Mouse (Mus musculus) spleen, postnatal 14 days (tissue): ENCODE measurements around the gene Mgat4a.

Source experiments
- DNase-seq, 2 experiments: peaks; one replicate each; pipeline ENCODE4 v3.0.0; 2021 to 2022; ENCODE audit warnings: low spot score in 2 of 2

Mgat4a gene

GRCm38 (mm10) chr1:37540810-37541658, at the start of gene Mgat4a:
TSS of gene Mgat4a (minus strand) at chr1:37541016.
- DNase-seq = peak; percentile 70 to 80

- peak; percentile 36 to 54 for DNase-seq
Measured at GRCm38 (mm10) chr1:37585809-37586480, 45.1 kb upstream of the Mgat4a start.

GRCm38 (mm10) chr1:37583795-37584464, 43.1 kb upstream of the Mgat4a start:
- DNase-seq = no peak

DNA sequence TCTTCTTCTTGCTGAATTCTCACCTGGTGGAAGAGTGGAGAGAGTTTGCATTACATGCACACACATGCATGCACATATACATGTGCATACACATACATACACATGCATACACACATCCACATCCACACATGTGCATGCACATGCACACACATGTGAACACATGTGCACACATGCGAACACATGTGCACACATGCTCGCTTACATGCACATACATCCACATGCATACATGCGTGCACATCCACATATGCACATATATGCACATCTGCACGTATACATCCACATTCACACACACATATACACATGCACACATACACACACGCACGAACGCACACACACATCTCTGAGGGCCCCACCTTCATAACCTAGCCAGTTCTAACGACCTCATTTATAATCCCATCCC, 42.4 kb upstream of the Mgat4a start:
- no peak for DNase-seq

DNA sequence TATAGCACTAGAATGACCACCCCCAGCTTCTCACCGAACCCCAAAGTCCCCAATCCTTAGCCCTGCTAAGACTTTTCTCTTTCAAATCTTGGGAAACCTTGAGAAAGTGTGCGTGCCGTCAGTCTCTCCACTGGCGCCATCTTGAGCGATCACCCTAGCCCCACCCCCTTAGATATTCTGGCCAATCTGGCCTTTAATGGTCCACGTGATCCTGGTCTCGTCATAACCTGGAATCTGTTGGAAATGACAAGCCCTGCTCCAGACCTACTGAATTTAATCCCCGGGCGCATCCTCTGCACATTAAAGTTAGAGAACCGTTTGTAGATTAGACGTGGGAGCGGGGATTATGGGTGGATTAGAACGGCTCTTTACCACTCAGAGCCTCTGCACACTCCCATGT, 38.9 kb upstream of the Mgat4a start:
- no peak for DNase-seq

GRCm38 (mm10) chr1:37572528-37573272, 31.9 kb upstream of the Mgat4a start:
- no peak for DNase-seq

DNA sequence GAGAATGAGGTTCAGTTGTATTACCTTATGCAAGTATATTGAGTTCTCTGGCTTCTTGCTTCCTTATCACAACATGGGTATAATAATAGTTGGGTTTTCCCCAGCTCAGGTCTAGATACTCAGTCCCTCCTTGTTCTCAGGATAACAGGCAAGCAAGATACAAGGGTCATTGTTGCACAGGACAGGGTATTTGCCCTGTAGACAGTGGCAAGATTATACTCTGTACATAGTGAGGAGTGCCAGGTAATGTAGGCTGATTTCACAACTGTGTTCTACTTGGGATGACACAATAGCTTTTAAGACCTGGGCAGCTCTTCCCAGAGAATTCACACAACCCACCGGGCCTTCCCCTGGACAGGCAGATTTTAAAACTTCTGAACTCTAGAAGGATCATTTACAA, 27.6 kb upstream of the Mgat4a start:
- DNase-seq = no peak

- DNase-seq = no peak
Measured at GRCm38 (mm10) chr1:37566754-37567153, 25.9 kb upstream of the Mgat4a start.

DNA sequence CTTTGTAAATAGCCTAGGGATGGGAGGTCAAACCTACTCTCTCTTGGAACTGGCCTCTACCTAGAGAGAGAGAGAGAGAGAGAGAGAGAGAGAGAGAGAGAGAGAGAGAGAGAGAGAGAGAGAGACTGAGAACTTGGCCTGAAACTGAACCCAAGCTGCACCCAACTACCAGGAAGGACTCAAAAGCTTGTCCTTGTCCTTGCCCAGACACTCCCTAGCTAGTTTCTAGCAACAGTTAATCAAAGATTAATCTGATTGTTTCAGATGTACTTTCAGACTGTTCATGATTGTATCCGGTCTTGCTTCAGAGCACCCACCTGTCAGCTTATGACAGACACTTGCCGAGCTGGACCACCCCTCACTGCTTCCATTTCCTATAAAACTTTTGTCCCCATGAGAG, 25.5 kb upstream of the Mgat4a start:
- no peak for DNase-seq

DNA sequence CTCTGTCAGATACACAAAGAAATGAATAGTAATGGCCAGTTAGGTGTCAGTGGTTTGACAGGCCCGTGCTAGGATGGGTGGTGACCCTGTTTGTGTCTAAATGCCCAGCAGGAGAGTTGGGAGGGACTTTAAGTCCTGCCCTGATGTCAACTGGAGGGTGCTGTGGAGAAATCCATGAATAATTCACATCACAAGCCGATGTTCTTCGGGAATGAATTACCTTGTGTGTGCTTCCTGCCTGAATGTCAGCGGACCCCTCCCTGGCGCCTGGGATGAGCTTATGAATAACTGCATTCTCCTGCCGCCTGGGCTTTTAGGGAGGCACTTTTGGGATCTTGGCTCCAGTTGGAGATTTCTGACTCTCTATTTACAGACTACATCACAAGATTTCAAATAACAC, 24.6 kb upstream of the Mgat4a start:
- no peak for DNase-seq

DNA sequence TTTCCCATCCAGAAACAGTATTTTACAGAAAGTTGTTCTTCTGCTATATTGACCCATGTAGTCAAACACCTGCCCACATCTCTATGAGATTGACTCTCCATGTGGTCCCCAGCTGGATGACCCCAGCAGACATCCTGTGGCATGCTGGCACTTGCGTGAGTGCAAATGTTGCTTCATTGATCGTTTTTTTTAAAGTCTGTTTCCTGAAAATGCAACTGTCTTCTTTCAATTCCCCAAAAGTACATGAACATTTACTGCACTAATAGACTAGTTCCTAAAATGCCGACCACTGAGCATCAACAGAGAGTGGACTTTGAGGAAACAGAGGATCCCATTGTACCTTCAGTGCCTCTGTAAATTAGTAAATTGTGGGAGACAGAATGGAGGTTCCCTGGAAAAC, 21.1 kb upstream of the Mgat4a start:
- no peak for DNase-seq

- DNase-seq = no peak
Measured at GRCm38 (mm10) chr1:37560356-37560755, 19.5 kb upstream of the Mgat4a start.

DNA sequence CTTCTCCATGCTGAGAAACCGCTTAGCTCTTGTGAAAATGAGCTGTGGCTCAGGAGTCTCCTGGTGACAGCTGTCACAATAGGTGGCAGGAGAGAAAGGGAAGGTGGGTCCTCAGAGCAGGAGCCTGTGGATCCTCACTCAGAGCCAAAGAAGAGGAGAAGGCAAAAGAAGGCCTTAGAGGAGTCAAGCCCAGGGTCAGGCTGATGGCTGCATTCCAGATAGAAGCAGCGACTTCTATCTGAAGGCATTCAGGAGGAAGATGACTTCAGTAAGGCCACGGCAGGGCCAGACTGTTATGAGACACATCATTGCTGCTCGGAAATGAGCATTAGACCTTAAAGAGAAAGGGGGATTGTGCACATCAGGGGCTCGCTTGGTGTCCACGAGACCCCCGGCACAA, 11.2 kb upstream of the Mgat4a start:
- no peak for DNase-seq

DNA sequence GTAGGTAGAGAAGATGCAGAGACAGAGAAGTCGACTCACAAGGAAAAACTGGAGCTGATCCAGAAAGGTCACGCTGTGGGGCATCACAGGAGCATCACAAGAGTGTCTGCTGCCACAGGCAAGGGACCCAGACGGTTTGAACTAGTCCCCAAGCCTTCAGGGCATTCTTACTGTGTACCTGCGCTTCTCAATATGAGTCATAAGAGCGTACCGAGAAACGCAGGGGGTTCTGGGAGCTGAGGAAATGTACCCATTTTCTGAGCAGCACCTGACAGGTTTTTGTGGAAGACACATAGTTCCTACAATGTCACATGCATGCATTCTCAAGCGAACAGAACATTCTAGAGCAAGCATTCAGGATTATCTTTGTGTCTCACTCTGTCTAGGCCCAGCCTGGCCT, 8.7 kb upstream of the Mgat4a start:
- DNase-seq = no peak

DNA sequence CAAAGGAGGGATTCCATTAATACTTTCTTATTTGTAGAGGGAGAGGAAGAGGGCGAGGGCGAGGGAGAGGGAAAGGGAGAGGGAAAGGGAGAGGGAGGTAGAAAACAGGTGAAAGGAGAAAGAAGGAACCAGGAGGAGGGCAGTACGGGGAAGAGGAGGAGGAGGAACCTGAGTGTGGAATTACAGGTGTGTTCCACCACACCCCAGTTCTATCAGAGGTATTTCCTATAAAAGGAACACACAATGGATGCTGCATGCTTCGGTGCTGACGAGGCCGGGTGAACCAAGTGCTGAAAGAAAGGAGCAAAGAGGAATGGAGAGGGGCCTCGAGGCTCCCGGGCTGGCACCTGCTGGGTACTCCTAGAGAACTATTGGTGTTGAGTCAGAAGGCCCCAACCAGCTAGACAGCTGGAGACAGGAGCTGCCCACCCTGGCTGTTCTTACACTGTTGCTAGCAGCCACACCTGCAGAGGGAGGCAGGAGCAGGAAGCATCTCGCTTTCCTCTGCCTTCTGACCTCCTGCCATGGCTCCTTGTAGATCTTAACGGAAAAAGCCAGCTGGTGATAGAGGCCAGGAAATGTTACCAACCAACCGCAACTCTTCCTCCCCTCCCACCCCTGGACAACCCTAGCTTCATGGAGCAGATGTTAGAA, 5.7 kb upstream of the Mgat4a start:
- DNase-seq = no peak

DNA sequence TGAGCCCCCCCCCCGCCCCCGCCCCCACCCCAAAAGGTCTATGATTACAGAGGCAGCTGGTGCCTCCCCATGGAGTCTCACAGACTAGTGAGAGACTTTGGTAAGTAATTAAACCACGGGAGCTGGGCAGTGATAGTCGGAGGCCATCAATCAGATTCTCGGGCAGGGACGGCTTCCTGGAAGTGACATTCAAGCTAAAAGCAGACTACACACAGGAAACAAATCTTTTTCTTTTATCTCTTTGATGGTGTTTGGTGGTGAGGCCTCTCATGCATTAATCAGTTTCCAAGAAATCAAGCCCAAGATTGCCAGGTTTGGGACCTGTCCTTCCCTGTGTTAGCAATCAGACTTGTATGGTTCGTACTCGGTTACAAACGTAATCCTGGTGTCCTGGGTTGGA, 3.4 kb upstream of the Mgat4a start:
- no peak for DNase-seq

- no peak for DNase-seq
Measured at GRCm38 (mm10) chr1:37543057-37543456, 2.2 kb upstream of the Mgat4a start.

DNA sequence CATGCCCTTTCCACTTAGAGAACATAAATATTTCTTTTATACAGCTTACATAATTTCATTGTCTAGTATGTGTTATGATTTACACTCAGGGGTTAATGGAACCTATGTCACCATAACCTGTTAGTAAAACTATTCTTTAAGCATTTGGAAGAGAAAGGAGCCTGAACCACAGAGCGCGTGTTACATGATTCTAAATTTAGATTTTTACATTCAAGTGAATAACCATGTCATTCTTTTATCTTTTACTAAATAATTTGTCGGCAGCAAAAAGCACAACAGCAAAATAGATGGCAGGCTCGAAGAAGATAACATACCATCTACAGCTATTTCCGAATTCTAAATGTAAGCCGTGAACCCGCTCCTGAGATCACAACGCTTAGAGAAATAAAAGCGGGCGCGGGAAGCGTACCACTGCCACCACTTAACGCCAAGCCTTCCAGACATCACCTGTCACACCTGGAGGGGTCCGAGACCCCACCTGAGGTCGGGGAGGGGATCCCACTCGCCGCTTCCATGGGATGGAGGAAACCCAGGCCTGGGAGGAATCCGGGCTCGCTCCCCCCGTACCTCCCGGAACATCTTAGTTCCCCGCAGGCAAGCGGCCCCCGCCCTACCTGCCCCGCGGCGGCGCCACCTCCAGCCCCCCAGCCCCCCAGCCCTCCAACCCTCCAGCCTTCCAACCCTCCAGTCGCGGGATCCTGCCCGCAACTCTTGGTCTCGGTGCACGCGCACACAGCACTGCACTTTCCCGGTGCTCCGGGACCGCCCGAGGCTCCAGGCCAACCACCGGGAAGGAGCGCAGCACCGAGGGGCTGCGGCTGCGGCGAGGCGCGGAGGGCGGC, 627 bp downstream of the Mgat4a start:
- peak in 1 of 2 experiments; percentile 5 for DNase-seq

DNA sequence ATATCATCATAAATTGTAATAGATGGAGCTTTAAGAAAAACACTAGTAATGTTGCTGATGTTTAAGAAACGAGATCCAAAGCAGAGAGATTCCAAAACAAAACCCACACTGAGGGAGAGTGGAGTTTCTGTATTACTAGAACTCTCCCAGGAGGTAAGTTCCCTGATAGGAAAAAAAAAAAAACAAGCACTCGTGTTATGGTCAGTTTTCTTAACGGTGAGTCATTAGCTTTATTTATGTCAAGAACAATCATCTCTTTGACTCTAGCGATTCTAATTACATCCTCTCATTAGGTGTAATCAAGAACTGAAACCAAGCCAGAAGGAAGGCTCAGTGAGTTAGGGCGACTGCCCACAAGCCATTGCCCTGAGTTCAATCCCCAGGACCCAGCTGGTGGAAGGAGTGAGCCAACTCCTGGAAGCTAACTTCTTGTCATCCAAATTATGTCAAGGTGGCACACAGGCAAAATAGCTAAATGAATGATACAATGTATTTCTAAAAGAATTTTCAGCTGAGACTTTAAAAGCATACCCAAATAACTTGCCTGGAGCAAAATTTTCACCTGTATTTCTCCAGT, 6.2 kb downstream of the Mgat4a start:
- no peak for DNase-seq

- no peak for DNase-seq
Measured at GRCm38 (mm10) chr1:37533181-37533580, 7.6 kb downstream of the Mgat4a start.
